Mouse (Mus musculus) myocyte (in vitro differentiated cells): ENCODE measurements around the gene Zfp335.

Experiments
- CEBPB ChIP-seq: IDR thresholded peaks from 2 replicates; pipeline ENCODE4 v1.6.1; 2011; ENCODE audit warnings: mild to moderate bottlenecking, moderate library complexity; ENCODE audit not compliant: poor library complexity, insufficient read depth, severe bottlenecking
- E2F4 ChIP-seq: IDR thresholded peaks from one replicate; pipeline ENCODE4 v1.6.1; 2011; ENCODE audit warnings: mild to moderate bottlenecking, control low read depth, moderate library complexity; ENCODE audit not compliant: insufficient read depth
- MAX ChIP-seq: IDR thresholded peaks from one replicate; pipeline ENCODE4 v1.6.1; 2011; ENCODE audit warnings: low read depth, mild to moderate bottlenecking, control low read depth
- MYOD1 ChIP-seq, 3 experiments: IDR thresholded peaks; one replicate each; pipeline ENCODE4 v1.6.1; 2011; ENCODE audit warnings: control low read depth in 2 of 3, low read depth in 2 of 3, mild to moderate bottlenecking in 2 of 3, moderate library complexity in 1 of 3; ENCODE audit not compliant: insufficient read length in 2 of 3, control insufficient read depth in 1 of 3
- MYOG ChIP-seq, 3 experiments: IDR thresholded peaks; one replicate each; pipeline ENCODE4 v1.6.1; 2011; ENCODE audit warnings: control low read depth in 2 of 3, low read depth in 2 of 3, mild to moderate bottlenecking in 2 of 3; ENCODE audit not compliant: insufficient read length in 2 of 3, control insufficient read depth in 1 of 3, insufficient read depth in 1 of 3
- POLR2A ChIP-seq: IDR thresholded peaks from one replicate; pipeline ENCODE4 v1.6.1; 2011; ENCODE audit warnings: low read depth, mild to moderate bottlenecking, control low read depth, moderate library complexity; ENCODE audit not compliant: insufficient read length
- POLR2AphosphoS2 ChIP-seq: IDR thresholded peaks from one replicate; pipeline ENCODE4 v1.6.1; 2011; ENCODE audit warnings: low read depth, control low read depth; ENCODE audit not compliant: insufficient read length
- REST ChIP-seq: IDR thresholded peaks from one replicate; pipeline ENCODE4 v1.6.1; 2011; ENCODE audit warnings: mild to moderate bottlenecking, control low read depth, moderate library complexity; ENCODE audit not compliant: insufficient read depth, insufficient read length
- TCF12 ChIP-seq: IDR thresholded peaks from one replicate; pipeline ENCODE4 v1.6.1; 2011; ENCODE audit warnings: mild to moderate bottlenecking, control low read depth; ENCODE audit not compliant: poor library complexity, insufficient read depth, severe bottlenecking
- USF1 ChIP-seq: IDR thresholded peaks from one replicate; pipeline ENCODE4 v1.6.1; 2011; ENCODE audit warnings: low read depth, mild to moderate bottlenecking, control low read depth, moderate library complexity

GRCm38 (mm10) chr2:164953224-164953623, 41.7 kb upstream of the Zfp335 start:
- TF ChIP-seq USF1 (no peak), MAX (no peak), POLR2A (no peak), TCF12 (no peak), E2F4 (no peak), POLR2AphosphoS2 (no peak), CEBPB (no peak), MYOD1 (IDR thresholded peaks at IDR 0.05; ENCODE audit: control insufficient read depth in 1 of 3, insufficient read length in 2 of 3, low read depth in 2 of 3) (no peak), MYOG (IDR thresholded peaks at IDR 0.05; ENCODE audit: control insufficient read depth in 1 of 3, insufficient read depth in 1 of 3, insufficient read length in 2 of 3, low read depth in 2 of 3) (no peak), REST (no peak)
